Comparison of ENCODE assay signal across 8 mouse cellular contexts in genomic region chr7:13035211-13035855, GRCm38 (mm10). TPM values are rescaled to one million over a fixed set of nuclear protein-coding genes. Genes with fewer than 3 reads are reported as not detected.
DNase-seq lines count a peak whose midpoint lies in the region; ATAC-seq and TF ChIP-seq lines count a peak whose summit lies in the region.

No protein-coding gene starts in this region.

- H3K4me2 ChIP-seq in forebrain, embryonic 15.5 days (replicated peaks), result 0 out of 2 replicates have a peak overlapping the region, but pooled peaks have one; percentile 78

- no peaks in the 10 kb centered on the region for H3K27me3 ChIP-seq in forebrain, embryonic 15.5 days

- H3K4me3 ChIP-seq in left cerebral cortex, adult 2 months, result no peak overlapping the region; the same call in 1 of the 2 replicates
- 0 out of 2 replicates have a peak overlapping the region, but pooled peaks have one; percentile 56 for H3K4me3 ChIP-seq in forebrain, embryonic 15.5 days
- H3K4me3 ChIP-seq in macrophage (ENCODE audit: inconsistent target), result no peak overlapping the region; the same call in 1 of the 2 replicates

- intact Hi-C loops in left cerebral cortex, adult 2 months (cut with DNase I), result loop anchor here (5.0 kb wide), 1 partner anchor 113 kb away; the partner anchor contains the start of gene Rps5

- no peak overlapping the region for H3K9ac ChIP-seq in forebrain, embryonic 15.5 days (replicated peaks)

- TF ChIP-seq CTCF in left cerebral cortex, adult 2 months (IDR thresholded peaks at IDR 0.05), result no peak

- no peak for ATAC-seq in forebrain, embryonic 15.5 days (replicated peaks)
- ATAC-seq in megakaryocyte-erythroid progenitor cell, adult 5-6 weeks (replicated peaks; ENCODE audit: low FRiP score, low TSS enrichment, poor library complexity, severe bottlenecking), result no peak

- H3K36me3 ChIP-seq in forebrain, embryonic 15.5 days, result peaks cover 45% of the 10 kb centered on the region
- H3K36me3 ChIP-seq in macrophage (ENCODE audit: inconsistent target), result peaks cover 33% of the 10 kb centered on the region; the same call in 1 of the 2 replicates

- no peaks in the 10 kb centered on the region for H3K9me3 ChIP-seq in forebrain, embryonic 15.5 days

- no peak for DNase-seq in left cerebral cortex, adult 2 months (ENCODE audit: extremely low spot score in 1 of 2, low spot score in 2 of 2)
- no peak for DNase-seq in left cerebral cortex, adult 18-20 months (ENCODE audit: low spot score in 2 of 2)
- peak; percentile 61 to 62 for DNase-seq in cerebellum, postnatal 10 days
- no peak for DNase-seq in right cerebral cortex, postnatal 36 days (ENCODE audit: low spot score in 2 of 2)
- no peak for DNase-seq in embryo, embryonic 10.5 days (ENCODE audit: low spot score)

- peaks cover 50% of the 10 kb centered on the region for H3K4me1 ChIP-seq in forebrain, embryonic 15.5 days

- peaks cover 51% of the 10 kb centered on the region for H3K79me2 ChIP-seq in macrophage (ENCODE audit: inconsistent target)

- H3K27ac ChIP-seq in left cerebral cortex, adult 2 months, result peak overlapping the region; percentile 83; the same call in 1 of the 2 replicates
- peak overlapping the region; percentile 92 for H3K27ac ChIP-seq in forebrain, embryonic 15.5 days (replicated peaks)
- peak overlapping the region; percentile 84; the same call in 1 of the 2 replicates for H3K27ac ChIP-seq in macrophage

- WGBS in forebrain, embryonic 15.5 days, result 81% methylated on average over 17 of the region's 17 CpGs
- 80% methylated on average over 16 of the region's 17 CpGs for WGBS in macrophage (ENCODE audit: missing documents)

RNA-seq across cellular contexts. Expression of gene Chmp2a, which starts 0.7 kb away (rescaled TPM):
- 100 to 1,000 TPM; 134 to 150 TPM for total RNA-seq in left cerebral cortex, adult 2 months (2021)
- 100 to 1,000 TPM; 132 to 156 TPM for total RNA-seq in left cerebral cortex, adult 18-20 months (2021)
- polyA plus RNA-seq in forebrain, embryonic 15.5 days (2015; fragmentation: Nextera tagmentation; extraction: Ambion mirVana), result 180 and 184 TPM in 2 replicates
- 10 to 100 TPM; 40.0 to 77.2 (median 51.7) TPM for total RNA-seq in macrophage (2018; cell fraction: chromatin; rRNA removed)
- 100 to 1,000 TPM; 178 to 275 (median 205) TPM for total RNA-seq in macrophage (2018; cell fraction: cytosol; rRNA removed)
- 100 to 1,000 TPM in 4 of 26 experiments, 10 to 100 TPM in 22; 62.8 to 112 (median 86.2) TPM for total RNA-seq in macrophage (2018; cell fraction: nucleus; rRNA removed)
- 186 to 358 TPM (median 214 TPM) in 3 replicates for polyA plus RNA-seq in macrophage (2018)
- total RNA-seq in megakaryocyte-erythroid progenitor cell, adult 5-6 weeks (2014; fragmentation: Nextera tagmentation), result 159 and 192 TPM in 2 replicates
- 142 and 150 TPM in 2 replicates for total RNA-seq in megakaryocyte-erythroid progenitor cell, adult 5-6 weeks (2017)

RNA-seq across cellular contexts. Expression of gene Ube2m, which starts 2.7 kb away (rescaled TPM):
- 100 to 1,000 TPM; 220 to 227 TPM for total RNA-seq in left cerebral cortex, adult 2 months (2021)
- total RNA-seq in left cerebral cortex, adult 18-20 months (2021), result 100 to 1,000 TPM; 234 to 240 TPM
- 118 and 131 TPM in 2 replicates for polyA plus RNA-seq in forebrain, embryonic 15.5 days (2015; fragmentation: Nextera tagmentation; extraction: Ambion mirVana)
- total RNA-seq in macrophage (2018; cell fraction: chromatin; rRNA removed), result 100 to 1,000 TPM in 11 of 26 experiments, 10 to 100 TPM in 15; 38.9 to 176 (median 83.5) TPM
- 100 to 1,000 TPM; 106 to 188 (median 131) TPM for total RNA-seq in macrophage (2018; cell fraction: cytosol; rRNA removed)
- total RNA-seq in macrophage (2018; cell fraction: nucleus; rRNA removed), result 100 to 1,000 TPM in 11 of 26 experiments, 10 to 100 TPM in 15; 40.5 to 157 (median 90.5) TPM
- 132 to 209 TPM (median 195 TPM) in 3 replicates for polyA plus RNA-seq in macrophage (2018)
- 222 and 267 TPM in 2 replicates for total RNA-seq in megakaryocyte-erythroid progenitor cell, adult 5-6 weeks (2014; fragmentation: Nextera tagmentation)
- 106 and 110 TPM in 2 replicates for total RNA-seq in megakaryocyte-erythroid progenitor cell, adult 5-6 weeks (2017)

RNA-seq across cellular contexts. Expression of gene Mzf1, which starts 19.2 kb away (rescaled TPM):
- total RNA-seq in left cerebral cortex, adult 2 months (2021), result 10 to 100 TPM; 10.2 to 10.6 TPM
- 10 to 100 TPM in 1 of 2 experiments, 1 to 10 TPM in 1; 9.4 to 10.0 TPM for total RNA-seq in left cerebral cortex, adult 18-20 months (2021)
- polyA plus RNA-seq in forebrain, embryonic 15.5 days (2015; fragmentation: Nextera tagmentation; extraction: Ambion mirVana), result 7.9 and 8.7 TPM in 2 replicates
- 1 to 10 TPM in 16 of 26 experiments, under 1 TPM in 9, not detected in 1; 0.18 to 7.0 (median 1.9) TPM for total RNA-seq in macrophage (2018; cell fraction: chromatin; rRNA removed)
- under 1 TPM; 0.08 to 0.71 (median 0.26) TPM for total RNA-seq in macrophage (2018; cell fraction: cytosol; rRNA removed)
- total RNA-seq in macrophage (2018; cell fraction: nucleus; rRNA removed), result 1 to 10 TPM in 14 of 26 experiments, under 1 TPM in 11, not detected in 1; 0.21 to 7.7 (median 1.3) TPM
- 0.28 to 0.98 TPM (median 0.39 TPM) in 3 replicates for polyA plus RNA-seq in macrophage (2018)
- 0.62 and 3.9 TPM in 2 replicates for total RNA-seq in megakaryocyte-erythroid progenitor cell, adult 5-6 weeks (2014; fragmentation: Nextera tagmentation)
- 0.47 and 1.3 TPM in 2 replicates for total RNA-seq in megakaryocyte-erythroid progenitor cell, adult 5-6 weeks (2017)

RNA-seq across cellular contexts. Expression of gene Zbtb45, which starts 25.5 kb away (rescaled TPM):
- 10 to 100 TPM; 34.0 to 35.8 TPM for total RNA-seq in left cerebral cortex, adult 2 months (2021)
- 10 to 100 TPM; 35.3 to 38.3 TPM for total RNA-seq in left cerebral cortex, adult 18-20 months (2021)
- 40.4 and 44.2 TPM in 2 replicates for polyA plus RNA-seq in forebrain, embryonic 15.5 days (2015; fragmentation: Nextera tagmentation; extraction: Ambion mirVana)
- 10 to 100 TPM in 3 of 26 experiments, 1 to 10 TPM in 21, under 1 TPM in 2; 0.43 to 13.6 (median 4.0) TPM for total RNA-seq in macrophage (2018; cell fraction: chromatin; rRNA removed)
- total RNA-seq in macrophage (2018; cell fraction: cytosol; rRNA removed), result 10 to 100 TPM in 14 of 26 experiments, 1 to 10 TPM in 12; 2.3 to 14.9 (median 10.7) TPM
- total RNA-seq in macrophage (2018; cell fraction: nucleus; rRNA removed), result 10 to 100 TPM in 7 of 26 experiments, 1 to 10 TPM in 19; 1.3 to 16.1 (median 5.9) TPM
- 7.4 to 11.7 TPM (median 11.4 TPM) in 3 replicates for polyA plus RNA-seq in macrophage (2018)
- total RNA-seq in megakaryocyte-erythroid progenitor cell, adult 5-6 weeks (2014; fragmentation: Nextera tagmentation), result 14.0 and 30.8 TPM in 2 replicates
- total RNA-seq in megakaryocyte-erythroid progenitor cell, adult 5-6 weeks (2017), result 5.1 and 9.2 TPM in 2 replicates

RNA-seq across cellular contexts. Expression of gene Trim28, which starts 36.4 kb away (rescaled TPM):
- 100 to 1,000 TPM; 220 to 221 TPM for total RNA-seq in left cerebral cortex, adult 2 months (2021)
- 100 to 1,000 TPM; 206 to 207 TPM for total RNA-seq in left cerebral cortex, adult 18-20 months (2021)
- polyA plus RNA-seq in forebrain, embryonic 15.5 days (2015; fragmentation: Nextera tagmentation; extraction: Ambion mirVana), result 252 and 278 TPM in 2 replicates
- total RNA-seq in macrophage (2018; cell fraction: chromatin; rRNA removed), result 100 to 1,000 TPM in 14 of 26 experiments, 10 to 100 TPM in 12; 31.4 to 187 (median 105) TPM
- total RNA-seq in macrophage (2018; cell fraction: cytosol; rRNA removed), result 100 to 1,000 TPM in 5 of 26 experiments, 10 to 100 TPM in 21; 51.8 to 113 (median 87.9) TPM
- total RNA-seq in macrophage (2018; cell fraction: nucleus; rRNA removed), result 100 to 1,000 TPM in 7 of 26 experiments, 10 to 100 TPM in 19; 44.5 to 211 (median 78.7) TPM
- polyA plus RNA-seq in macrophage (2018), result 64.2 to 120 TPM (median 85.7 TPM) in 3 replicates
- total RNA-seq in megakaryocyte-erythroid progenitor cell, adult 5-6 weeks (2014; fragmentation: Nextera tagmentation), result 654 and 831 TPM in 2 replicates
- 556 and 566 TPM in 2 replicates for total RNA-seq in megakaryocyte-erythroid progenitor cell, adult 5-6 weeks (2017)

Comparison
In these comparisons a context has a peak if more than half of its experiments do, and no peak if none do; other contexts are left out.
1. DNase-seq: peak in cerebellum, postnatal 10 days (2 of 2); none in left cerebral cortex, adult 2 months (0 of 2), left cerebral cortex, adult 18-20 months (0 of 2), right cerebral cortex, postnatal 36 days (0 of 2) and embryo, embryonic 10.5 days (single experiment).
2. Peak in every context shown above with its lines, with median percentiles within 50 percentile points of each other: H3K27ac ChIP-seq.